Comparison of ENCODE assay signal across 11 mouse cellular contexts in the genomic region with DNA sequence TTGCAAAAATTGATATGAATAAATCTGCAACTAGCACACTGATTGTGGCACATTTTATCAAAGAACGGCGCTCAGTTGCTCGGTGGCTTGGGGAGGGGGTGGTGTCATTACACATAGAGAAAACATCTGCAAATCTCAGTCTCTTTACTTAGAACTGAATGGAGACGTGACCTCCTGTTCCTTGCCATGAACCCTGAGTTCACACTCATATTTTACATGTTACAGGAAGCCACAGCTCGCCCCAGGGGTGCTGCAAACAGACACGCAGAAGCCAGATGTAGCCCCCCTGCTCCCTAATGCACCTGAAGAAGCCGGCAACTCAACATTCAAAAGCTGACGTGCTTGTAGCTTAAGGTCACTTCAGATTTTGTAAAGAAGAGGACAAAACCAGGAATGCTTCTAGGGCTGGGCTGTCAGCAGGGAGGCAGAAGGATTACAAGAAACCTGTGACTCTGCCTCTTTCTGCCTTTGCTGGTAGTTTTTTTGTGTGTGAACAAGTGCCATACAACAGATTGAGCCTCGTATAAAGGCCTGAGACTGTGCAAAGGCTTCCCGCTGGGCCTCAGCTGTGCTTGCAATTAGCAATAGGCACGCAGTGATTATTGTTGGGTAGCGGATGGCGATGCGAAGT. TPM values are rescaled to one million over a fixed set of nuclear protein-coding genes. Genes with fewer than 3 reads are reported as not detected.
A peak's percentile ranks its signal among the peaks of the same experiment; 100 is the strongest.
DNase-seq lines count a peak whose midpoint lies in the region; ATAC-seq and TF ChIP-seq lines count a peak whose summit lies in the region.
"Had no signal": no experiment of that assay in that cellular context is flagged by ENCODE, and none has a peak within 500 bp of the region (broad histone marks: within the 10 kb centered on the region; RNA-seq: fewer than 3 reads in every experiment).

No protein-coding gene starts in this region.

- no peak; the same call in 1 of the 2 replicates for ATAC-seq in embryonic facial prominence, embryonic 11.5 days (replicated peaks; ENCODE audit: insufficient number of reproducible peaks, low FRiP score, low TSS enrichment, low read depth)
- ATAC-seq in hindbrain, postnatal 0 days = peak; percentile 76
- peak; percentile 28; the same call in 1 of the 2 replicates for ATAC-seq in neural tube, embryonic 13.5 days (ENCODE audit: low read depth)
- ATAC-seq in CD4-positive, CD25-positive, alpha-beta regulatory T cell, adult 4 months = no peak
- ATAC-seq: inflammation-experienced regulatory T-cells, adult 6 months had no signal

- H3K4me3 ChIP-seq in embryonic facial prominence, embryonic 11.5 days (ENCODE audit: low read depth, low read length) = no peak overlapping the region
- no peak overlapping the region for H3K4me3 ChIP-seq in hindbrain, postnatal 0 days (ENCODE audit: low read length)
- H3K4me3 ChIP-seq in neural tube, embryonic 13.5 days = no peak overlapping the region

- DNase-seq in cerebellum, adult 11-12 months = peak; percentile 79
- peak; percentile 64 for DNase-seq in embryonic facial prominence, embryonic 11.5 days (ENCODE audit: low spot score)
- peak; percentile 86 for DNase-seq in hindbrain, postnatal 0 days (ENCODE audit: low spot score)
- DNase-seq in lung, adult 18-20 months = no peak
- DNase-seq in heart, postnatal 10 days = no peak
- DNase-seq in heart, postnatal 14 days = no peak
- DNase-seq: right cerebral cortex, postnatal 25 days had no signal

- no peak for TF ChIP-seq CTCF in hindbrain, postnatal 0 days (IDR thresholded peaks at IDR 0.05; ENCODE audit: low read depth)

- H3K9me3 ChIP-seq in embryonic facial prominence, embryonic 11.5 days (replicated peaks; ENCODE audit: control insufficient read depth, low read length) = no peaks in the 10 kb centered on the region
- H3K9me3 ChIP-seq in hindbrain, postnatal 0 days (ENCODE audit: low read length) = no peaks in the 10 kb centered on the region
- H3K9me3 ChIP-seq in neural tube, embryonic 13.5 days = no peaks in the 10 kb centered on the region

- intact Hi-C loops in heart, postnatal 10 days (cut with DNase I) = no loop called here
- intact Hi-C loops in heart, postnatal 14 days (cut with DNase I) = no loop called here

- no peaks in the 10 kb centered on the region for H3K36me3 ChIP-seq in embryonic facial prominence, embryonic 11.5 days (replicated peaks; ENCODE audit: control insufficient read depth, insufficient read depth, low read depth, low read length)
- H3K36me3 ChIP-seq in hindbrain, postnatal 0 days (ENCODE audit: insufficient read depth, low read length) = no peaks in the 10 kb centered on the region
- H3K36me3 ChIP-seq in neural tube, embryonic 13.5 days = no peaks in the 10 kb centered on the region

- no peak overlapping the region for H3K27ac ChIP-seq in embryonic facial prominence, embryonic 11.5 days (replicated peaks; ENCODE audit: low read depth, low read length)
- H3K27ac ChIP-seq in hindbrain, postnatal 0 days = peak overlapping the region; percentile 62; the same call in 1 of the 2 replicates
- no peak overlapping the region for H3K27ac ChIP-seq in neural tube, embryonic 13.5 days (replicated peaks)
- H3K27ac ChIP-seq: macrophage had no signal

- H3K4me2 ChIP-seq in embryonic facial prominence, embryonic 11.5 days (ENCODE audit: low read depth, low read length) = no peak overlapping the region
- H3K4me2 ChIP-seq in hindbrain, postnatal 0 days (ENCODE audit: low read depth, low read length) = peak overlapping the region; percentile 17; the same call in 1 of the 2 replicates
- H3K4me2 ChIP-seq in neural tube, embryonic 13.5 days = no peak overlapping the region

- peaks cover 7% of the 10 kb centered on the region for H3K4me1 ChIP-seq in embryonic facial prominence, embryonic 11.5 days (ENCODE audit: control insufficient read depth, insufficient read depth, low read length)
- peaks cover 16% of the 10 kb centered on the region; the same call in 1 of the 2 replicates for H3K4me1 ChIP-seq in hindbrain, postnatal 0 days (ENCODE audit: insufficient read depth, low read length)
- H3K4me1 ChIP-seq in neural tube, embryonic 13.5 days (replicated peaks) = peaks cover 47% of the 10 kb centered on the region

- no peaks in the 10 kb centered on the region; the same call in none of the 2 replicates for H3K27me3 ChIP-seq in embryonic facial prominence, embryonic 11.5 days (ENCODE audit: control insufficient read depth, insufficient read depth, low read length)
- peaks cover 5% of the 10 kb centered on the region; the same call in 1 of the 2 replicates for H3K27me3 ChIP-seq in hindbrain, postnatal 0 days (ENCODE audit: insufficient read depth, low read length)
- peaks cover 90% of the 10 kb centered on the region for H3K27me3 ChIP-seq in neural tube, embryonic 13.5 days

- WGBS in embryonic facial prominence, embryonic 11.5 days = 6% methylated on average over 14 of the region's 14 CpGs
- WGBS in hindbrain, postnatal 0 days = 13% methylated on average over 14 of the region's 14 CpGs
- 5% methylated on average over 14 of the region's 14 CpGs for WGBS in neural tube, embryonic 13.5 days

- H3K9ac ChIP-seq in embryonic facial prominence, embryonic 11.5 days (replicated peaks; ENCODE audit: low read length) = no peak overlapping the region
- H3K9ac ChIP-seq in hindbrain, postnatal 0 days (replicated peaks; ENCODE audit: low read length) = no peak overlapping the region
- no peak overlapping the region; the same call in 1 of the 2 replicates for H3K9ac ChIP-seq in neural tube, embryonic 13.5 days

RNA-seq across cellular contexts. Expression of a gene that starts 40.9 kb away (rescaled TPM):
- 3.9 and 4.7 TPM in 2 replicates for polyA plus RNA-seq in embryonic facial prominence, embryonic 11.5 days (2014; fragmentation: Nextera tagmentation; extraction: Ambion mirVana)
- total RNA-seq in hindbrain, postnatal 0 days (2014; rRNA removed) = 0.52 and 1.8 TPM in 2 replicates
- polyA plus RNA-seq in hindbrain, postnatal 0 days (2015; fragmentation: Nextera tagmentation; extraction: Ambion mirVana) = not detected in 2 replicates
- polyA plus RNA-seq in neural tube, embryonic 13.5 days (2015; fragmentation: Nextera tagmentation; extraction: Ambion mirVana) = 0.59 TPM in 1 of 2 replicates, not detected in the other
- polyA plus RNA-seq in CD4-positive, CD25-positive, alpha-beta regulatory T cell, adult 4 months (2017; shearing (Covaris generic)) = not detected
- total RNA-seq in heart, postnatal 10 days (2021) = not detected
- under 1 TPM in 1 of 2 experiments, not detected in 1; 0.12 TPM for total RNA-seq in heart, postnatal 14 days (2021)
- polyA plus RNA-seq: inflammation-experienced regulatory T-cells, adult 6 months; macrophage had no signal

Comparison
In these comparisons a context has a peak if more than half of its experiments do, and no peak if none do; other contexts are left out.
1. DNase-seq: peak in cerebellum, adult 11-12 months (single experiment), embryonic facial prominence, embryonic 11.5 days (single experiment) and hindbrain, postnatal 0 days (single experiment); none in lung, adult 18-20 months (0 of 2), heart, postnatal 10 days (0 of 2) and heart, postnatal 14 days (0 of 2).
2. ATAC-seq: peak in hindbrain, postnatal 0 days (single experiment) and neural tube, embryonic 13.5 days (single experiment); none in embryonic facial prominence, embryonic 11.5 days (single experiment) and CD4-positive, CD25-positive, alpha-beta regulatory T cell, adult 4 months (single experiment).